Mouse (Mus musculus): ENCODE measurements around the gene Col19a1. TPM values are rescaled to one million over a fixed set of nuclear protein-coding genes. Genes with fewer than 3 reads are reported as not detected.

The Col19a1 gene
- polyA plus RNA-seq, 1 experiment from 2014 or later, result 0.06 TPM

DNA sequence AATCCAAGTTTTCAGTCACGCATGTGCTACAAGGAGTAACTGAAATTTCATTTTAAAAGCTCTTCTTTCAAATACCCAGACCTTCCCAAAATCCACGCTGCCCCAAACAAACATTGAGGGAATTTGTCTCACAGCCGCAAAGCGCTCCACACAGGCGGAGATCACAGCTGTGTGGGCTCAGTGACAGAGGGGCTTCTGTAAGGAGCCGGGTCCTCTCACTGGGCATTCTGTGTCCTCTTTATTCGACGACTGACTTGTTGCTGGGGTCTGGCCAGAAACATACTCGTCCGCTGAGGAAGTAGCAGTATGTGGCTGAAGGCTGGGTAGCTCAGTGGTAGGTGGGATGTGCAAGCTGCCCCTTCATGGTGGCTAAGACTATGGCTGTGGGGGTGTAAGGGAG lies 342.3 kb downstream of the Col19a1 start:
- WGBS (ENCODE audit: missing documents), result 94% methylated on average over 10 of the region's 10 CpGs
- Histone ChIP-seq H3K27ac (no peak overlapping the region), H3K36me3 (ENCODE audit: inconsistent target) (no peaks in the 10 kb centered on the region), H3K79me2 (ENCODE audit: inconsistent target) (no peaks in the 10 kb centered on the region), H3K4me3 (ENCODE audit: inconsistent target) (no peak overlapping the region)

- Histone ChIP-seq H3K4me3 (ENCODE audit: inconsistent target) (no peak overlapping the region), H3K36me3 (ENCODE audit: inconsistent target) (no peaks in the 10 kb centered on the region), H3K27ac (no peak overlapping the region), H3K79me2 (ENCODE audit: inconsistent target) (no peaks in the 10 kb centered on the region)
- 86% methylated on average over 5 of the region's 8 CpGs for WGBS (ENCODE audit: missing documents)
These were observed 347.1 kb downstream of the Col19a1 start for GRCm38 (mm10) chr1:24240039-24240691.

GRCm38 (mm10) chr1:24236330-24236729 lies 350.9 kb downstream of the Col19a1 start:
- 67% methylated on average over 1 of the region's 1 CpGs for WGBS (ENCODE audit: missing documents)
- H3K27ac ChIP-seq, result no peak overlapping the region
- H3K79me2 ChIP-seq (ENCODE audit: inconsistent target), result no peaks in the 10 kb centered on the region
- H3K4me3 ChIP-seq (ENCODE audit: inconsistent target), result no peak overlapping the region
- no peaks in the 10 kb centered on the region for H3K36me3 ChIP-seq (ENCODE audit: inconsistent target)

- Histone ChIP-seq H3K4me3 (ENCODE audit: inconsistent target) (no peak overlapping the region), H3K36me3 (ENCODE audit: inconsistent target) (no peaks in the 10 kb centered on the region), H3K79me2 (ENCODE audit: inconsistent target) (no peaks in the 10 kb centered on the region), H3K27ac (no peak overlapping the region)
- 83% methylated on average over 3 of the region's 3 CpGs for WGBS (ENCODE audit: missing documents)
These were observed 355.6 kb downstream of the Col19a1 start for GRCm38 (mm10) chr1:24231504-24232270.

DNA sequence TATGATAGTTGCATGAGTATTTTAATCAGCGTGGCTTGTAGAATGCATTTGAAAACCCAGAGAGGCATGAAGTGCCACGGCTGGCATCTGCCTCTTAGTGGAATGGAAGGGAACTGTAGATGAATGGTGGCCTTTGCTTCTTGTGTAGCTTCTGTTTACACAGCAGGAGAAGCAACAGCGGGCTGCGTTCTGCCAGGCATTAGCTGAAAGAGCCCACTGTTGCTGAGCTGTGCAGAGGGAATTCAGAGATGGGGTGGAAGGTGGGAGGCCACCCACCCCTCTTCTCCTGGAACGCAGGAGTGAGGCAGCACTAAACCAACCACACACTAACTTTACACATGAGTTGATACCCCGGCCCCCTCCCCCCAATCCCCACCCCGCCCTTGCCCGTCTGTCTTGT lies 356.8 kb downstream of the Col19a1 start:
- WGBS (ENCODE audit: missing documents), result 76% methylated on average over 6 of the region's 8 CpGs
- Histone ChIP-seq H3K27ac (no peak overlapping the region), H3K79me2 (ENCODE audit: inconsistent target) (no peaks in the 10 kb centered on the region), H3K36me3 (ENCODE audit: inconsistent target) (no peaks in the 10 kb centered on the region), H3K4me3 (ENCODE audit: inconsistent target) (no peak overlapping the region)

DNA sequence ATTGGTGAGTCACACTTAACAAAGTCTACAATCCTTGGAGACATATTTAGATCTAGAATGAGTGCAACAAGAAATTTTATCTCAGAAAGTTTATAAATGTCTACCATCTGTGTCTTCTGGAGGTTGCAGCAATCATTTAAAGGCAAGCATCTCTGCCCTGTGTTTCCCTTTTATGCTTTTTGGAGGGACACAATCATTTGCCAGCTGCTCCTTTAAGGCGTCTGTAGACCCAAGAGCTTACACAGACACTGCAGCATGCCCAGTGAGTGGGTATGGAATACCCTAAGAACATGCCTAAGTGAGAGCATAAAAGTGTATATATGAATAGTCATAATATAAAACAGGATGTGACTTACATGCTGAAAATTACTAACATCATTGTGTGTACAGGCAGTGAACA lies 357.7 kb downstream of the Col19a1 start:
- Histone ChIP-seq H3K4me3 (ENCODE audit: inconsistent target) (no peak overlapping the region), H3K36me3 (ENCODE audit: inconsistent target) (no peaks in the 10 kb centered on the region), H3K27ac (no peak overlapping the region), H3K79me2 (ENCODE audit: inconsistent target) (no peaks in the 10 kb centered on the region)
- 100% methylated on average over 1 of the region's 1 CpGs for WGBS (ENCODE audit: missing documents)

DNA sequence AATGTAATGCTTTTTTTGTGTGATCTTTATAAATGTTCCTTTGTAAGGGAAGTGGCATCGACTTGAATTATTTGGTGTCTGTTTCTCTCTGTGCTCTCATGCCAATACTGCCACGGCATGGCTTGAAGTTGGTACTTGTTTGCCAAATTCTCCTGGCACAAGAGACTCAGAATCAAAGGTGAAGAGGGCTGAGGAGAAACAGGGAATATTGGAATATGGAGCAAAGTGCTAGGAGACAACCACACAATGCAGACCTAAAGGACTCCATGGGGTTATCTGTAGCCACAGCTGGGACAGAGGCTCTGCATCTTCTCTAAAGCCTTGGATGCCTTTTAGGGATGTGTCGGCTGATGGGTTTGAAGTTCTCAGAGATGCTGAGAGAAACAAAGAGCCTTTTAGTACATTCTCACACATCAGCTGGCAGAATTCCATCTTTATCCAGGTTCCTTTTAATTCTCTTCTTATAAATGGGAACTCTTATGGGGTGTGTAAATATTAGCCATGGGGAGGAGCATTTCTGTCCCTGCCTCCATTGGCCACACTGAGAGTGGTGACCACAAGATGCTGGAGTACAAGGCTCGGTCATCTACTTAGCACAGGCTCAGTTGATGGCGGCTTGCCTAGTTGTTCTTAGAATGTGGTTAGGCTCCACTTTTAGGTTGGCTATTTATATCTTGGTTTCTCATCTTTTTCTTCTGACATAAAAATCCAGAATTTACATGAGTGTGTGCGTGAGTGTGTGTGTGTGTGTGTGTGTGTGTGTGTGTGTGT lies 360.1 kb downstream of the Col19a1 start:
- no peaks in the 10 kb centered on the region for H3K79me2 ChIP-seq (ENCODE audit: inconsistent target)
- 85% methylated on average over 6 of the region's 6 CpGs for WGBS (ENCODE audit: missing documents)

DNA sequence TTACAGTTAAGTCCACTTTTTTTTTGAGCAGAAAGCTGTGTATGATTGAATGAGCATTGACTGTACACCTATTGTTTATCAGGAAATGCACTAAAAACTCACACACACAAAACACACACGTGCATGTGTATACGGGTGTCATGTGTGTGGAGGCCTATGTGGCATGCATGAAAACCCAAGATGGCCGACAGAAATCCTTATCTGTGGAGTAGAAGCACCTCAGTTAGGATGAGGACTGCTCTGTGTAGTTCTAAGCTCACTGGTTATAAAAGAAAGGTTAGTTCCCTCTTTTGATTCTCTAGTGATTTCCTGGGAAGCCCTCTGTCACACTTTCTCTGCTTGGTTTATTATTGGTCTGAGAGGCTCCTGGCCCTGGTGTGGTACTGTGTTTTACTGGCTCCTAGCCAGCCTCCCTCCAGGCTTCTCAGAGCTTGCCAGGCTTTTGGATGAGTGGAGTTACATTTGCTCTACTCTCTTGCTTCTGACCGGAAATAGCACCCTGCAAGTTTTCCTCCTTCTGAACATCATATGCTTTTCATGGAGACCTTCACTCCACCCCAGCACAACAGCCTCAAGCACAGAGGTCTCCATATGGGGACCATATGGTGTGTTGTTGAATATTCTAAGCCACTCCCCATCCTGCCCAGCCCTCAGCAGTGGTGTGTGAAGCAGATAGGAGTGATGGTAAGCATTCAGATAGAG lies 361.3 kb downstream of the Col19a1 start:
- H3K79me2 ChIP-seq (ENCODE audit: inconsistent target), result no peaks in the 10 kb centered on the region
- H3K36me3 ChIP-seq (ENCODE audit: inconsistent target), result no peaks in the 10 kb centered on the region
- 88% methylated on average over 4 of the region's 4 CpGs for WGBS (ENCODE audit: missing documents)
- no peak overlapping the region for H3K4me3 ChIP-seq (ENCODE audit: inconsistent target)
- H3K27ac ChIP-seq, result no peak overlapping the region

More for the DNA sequence above, 360.1 kb downstream of the Col19a1 start:
- Histone ChIP-seq H3K27ac (no peak overlapping the region), H3K36me3 (ENCODE audit: inconsistent target) (no peaks in the 10 kb centered on the region), H3K4me3 (ENCODE audit: inconsistent target) (no peak overlapping the region)

DNA sequence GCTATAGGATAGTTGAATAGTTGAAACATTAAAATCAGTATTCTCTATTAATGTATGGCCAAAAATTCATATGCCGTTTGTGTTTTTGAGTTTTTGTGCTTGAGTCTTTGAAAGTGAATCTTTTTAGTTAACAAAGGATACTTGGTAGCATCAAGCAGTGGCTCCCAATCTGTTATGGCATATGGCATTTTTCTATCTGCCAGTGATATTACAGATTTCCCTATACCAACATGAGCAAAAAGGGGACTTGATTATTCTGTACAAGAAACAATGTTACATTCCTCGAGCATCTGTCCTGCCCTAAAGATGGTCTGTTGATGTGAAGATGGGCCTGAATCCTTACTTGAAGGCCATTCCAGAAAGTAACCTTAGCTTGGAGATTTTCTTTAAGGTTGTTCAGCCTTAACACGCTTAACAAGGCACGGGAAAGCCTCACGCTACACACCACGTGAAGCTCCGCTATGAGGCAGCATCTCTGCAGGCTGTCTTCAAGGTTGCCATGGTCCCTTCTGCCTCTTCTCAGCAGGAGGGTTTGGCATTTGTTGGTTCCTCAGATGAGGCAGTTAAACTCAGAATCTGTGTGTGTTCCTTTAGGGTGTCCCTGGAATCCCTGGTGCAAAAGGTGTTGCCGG lies 364.2 kb downstream of the Col19a1 start:
- 91% methylated on average over 8 of the region's 8 CpGs for WGBS (ENCODE audit: missing documents)
- H3K27ac ChIP-seq, result no peak overlapping the region
- H3K79me2 ChIP-seq (ENCODE audit: inconsistent target), result no peaks in the 10 kb centered on the region
- H3K36me3 ChIP-seq (ENCODE audit: inconsistent target), result no peaks in the 10 kb centered on the region
- no peak overlapping the region for H3K4me3 ChIP-seq (ENCODE audit: inconsistent target)

- Histone ChIP-seq H3K36me3 (ENCODE audit: inconsistent target) (no peaks in the 10 kb centered on the region), H3K27ac (no peak overlapping the region), H3K79me2 (ENCODE audit: inconsistent target) (no peaks in the 10 kb centered on the region), H3K4me3 (ENCODE audit: inconsistent target) (no peak overlapping the region)
- 97% methylated on average over 2 of the region's 2 CpGs for WGBS (ENCODE audit: missing documents)
These were observed 365.0 kb downstream of the Col19a1 start for GRCm38 (mm10) chr1:24222231-24222630.

DNA sequence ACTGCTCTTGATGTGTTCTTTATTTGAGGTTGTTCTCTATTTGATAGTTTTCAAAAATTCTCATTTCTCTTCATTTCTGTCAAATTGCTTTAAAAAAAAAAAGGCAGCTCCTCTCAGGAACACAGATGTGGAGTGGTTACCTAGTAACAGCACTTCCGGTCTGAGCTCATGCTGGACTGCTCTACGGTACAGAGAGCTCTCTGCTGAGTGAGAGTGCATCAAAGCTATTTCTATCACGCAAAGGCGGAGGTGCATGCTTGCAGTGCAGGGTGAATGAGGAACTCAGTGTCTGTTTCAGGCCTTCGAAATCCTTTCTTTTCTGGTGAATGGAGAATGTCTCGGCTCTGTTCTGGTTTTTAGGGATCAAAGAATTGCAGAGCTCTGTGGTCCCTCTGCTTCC lies 368.2 kb downstream of the Col19a1 start:
- no peaks in the 10 kb centered on the region for H3K79me2 ChIP-seq (ENCODE audit: inconsistent target)
- H3K27ac ChIP-seq, result no peak overlapping the region
- WGBS (ENCODE audit: missing documents), result 61% methylated on average over 6 of the region's 6 CpGs
- no peaks in the 10 kb centered on the region for H3K36me3 ChIP-seq (ENCODE audit: inconsistent target)
- no peak overlapping the region for H3K4me3 ChIP-seq (ENCODE audit: inconsistent target)
